Mouse (Mus musculus): ENCODE results near the gene Slc30a10.

Gene Slc30a10

GRCm38 (mm10) chr1:185454575-185454954 is at the start of gene Slc30a10:
TSS of gene Slc30a10 (plus strand) at chr1:185454848.
- no peak for DNase-seq

DNA sequence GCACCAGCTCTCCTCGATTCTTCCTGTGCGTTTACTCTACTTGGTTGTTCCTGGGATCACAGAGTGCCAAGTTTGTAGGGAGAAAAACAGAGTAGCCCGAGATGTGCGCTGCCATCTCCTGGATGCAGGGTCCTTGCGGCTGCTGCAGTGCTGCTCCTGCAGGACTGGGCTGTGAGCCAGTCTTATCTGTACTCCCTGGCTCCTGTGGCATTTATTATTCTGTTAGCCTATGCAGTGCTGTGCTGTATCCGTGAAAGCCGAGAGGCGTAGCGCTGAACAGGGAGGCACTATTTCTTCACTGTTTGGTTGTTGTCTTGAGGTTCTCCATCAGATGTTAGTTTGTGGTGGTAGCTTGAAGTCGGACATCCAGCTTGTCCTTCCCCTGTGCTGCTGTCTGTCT is 48.7 kb upstream of the Slc30a10 start:
- DNase-seq = no peak

GRCm38 (mm10) chr1:185409831-185410230 is 44.8 kb upstream of the Slc30a10 start:
- no peak for DNase-seq

DNA sequence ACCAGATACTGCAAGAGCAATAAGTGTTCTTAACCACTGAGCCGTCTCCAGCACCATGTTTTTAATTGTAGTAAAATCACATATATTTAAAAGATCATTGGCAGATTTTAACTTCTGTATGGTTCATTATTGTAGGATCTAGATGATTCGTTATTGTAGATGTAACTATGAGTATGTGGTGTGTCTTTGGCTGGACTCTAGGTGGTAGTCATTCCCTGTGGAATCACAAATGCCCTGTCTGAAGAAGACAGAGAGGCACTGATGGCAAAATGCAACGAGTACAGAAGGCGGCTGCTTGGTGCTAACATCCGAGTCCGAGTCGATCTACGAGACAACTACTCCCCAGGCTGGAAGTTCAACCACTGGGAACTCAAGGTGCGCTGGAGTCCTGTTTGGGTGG is 36.6 kb upstream of the Slc30a10 start:
- no peak for DNase-seq

GRCm38 (mm10) chr1:185419805-185420204 is 34.8 kb upstream of the Slc30a10 start:
- no peak for DNase-seq

DNA sequence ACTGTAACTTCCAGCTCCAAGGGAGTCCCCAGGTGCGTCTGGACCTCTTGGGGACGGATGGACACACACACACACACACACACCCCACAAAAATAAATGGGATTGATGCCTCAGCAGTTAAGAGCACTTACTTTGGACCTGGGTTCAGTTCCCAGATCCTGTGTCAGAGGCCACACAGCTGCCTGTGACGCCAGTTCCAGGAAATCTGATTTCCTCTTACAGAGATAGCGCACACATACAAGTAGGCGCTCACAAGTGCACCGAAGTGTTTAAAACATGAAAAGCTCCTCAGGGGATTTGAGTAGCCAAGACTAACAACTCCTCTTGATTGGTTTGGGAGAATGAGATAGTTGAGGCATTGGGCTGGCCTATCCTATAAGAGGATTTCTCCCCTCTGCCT is 33.9 kb upstream of the Slc30a10 start:
- DNase-seq = no peak

DNA sequence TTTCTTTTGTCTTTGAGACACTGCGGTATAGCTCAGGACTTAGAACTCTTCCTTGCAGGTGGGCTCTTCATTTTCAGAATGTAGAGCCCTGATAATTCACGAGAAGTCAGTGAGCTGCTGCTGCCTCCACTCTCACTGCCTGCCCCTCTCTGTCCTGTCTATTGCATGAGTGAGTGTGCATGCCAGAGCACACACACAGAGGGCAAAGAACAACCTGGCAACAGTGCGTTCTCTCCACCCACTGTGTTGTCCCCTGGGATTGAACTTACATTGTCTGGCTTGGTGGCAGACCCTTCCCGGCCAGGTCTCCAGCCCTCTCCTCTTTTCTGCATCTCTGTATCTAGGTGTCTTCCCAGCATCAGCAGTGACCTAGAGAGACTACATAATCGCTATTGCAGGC is 28.1 kb upstream of the Slc30a10 start:
- DNase-seq = no peak

DNA sequence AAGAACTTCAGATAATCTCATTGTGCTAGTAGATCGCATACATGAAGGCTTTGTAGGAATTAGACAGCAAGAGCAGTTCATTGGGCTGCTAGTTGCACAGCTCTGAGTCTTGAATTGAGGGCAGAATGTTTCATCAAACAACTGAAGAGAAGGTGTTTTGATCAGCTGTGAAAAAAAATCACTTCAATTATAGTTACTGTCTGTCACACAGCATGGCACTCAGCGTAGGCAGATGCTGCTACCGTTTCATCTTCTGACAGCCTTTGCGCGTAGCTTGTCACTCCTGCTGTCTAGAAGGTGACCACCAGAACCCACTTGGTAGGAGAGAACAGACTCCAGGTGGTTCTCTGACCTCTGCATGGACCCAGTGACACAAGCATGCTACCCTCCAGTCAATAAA is 24.2 kb upstream of the Slc30a10 start:
- DNase-seq = no peak

GRCm38 (mm10) chr1:185431245-185431997 is 23.2 kb upstream of the Slc30a10 start:
- DNase-seq = no peak

DNA sequence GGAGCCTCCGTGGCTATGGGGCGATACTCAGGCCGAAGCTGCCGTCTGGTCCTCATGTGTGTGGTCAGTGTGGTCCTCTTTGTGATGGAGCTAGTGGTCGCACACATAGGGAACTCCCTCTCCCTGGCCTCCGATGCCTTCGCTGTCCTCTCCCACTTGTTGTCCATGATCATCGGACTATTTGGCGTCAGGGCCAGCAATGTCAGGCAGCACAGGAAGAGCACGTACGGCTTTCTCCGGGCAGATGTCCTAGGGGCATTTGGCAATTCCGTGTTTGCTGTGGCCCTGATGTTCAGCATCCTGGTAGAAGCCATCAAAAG is 22.7 kb upstream of the Slc30a10 start:
- no peak for DNase-seq

- DNase-seq = no peak
Measured at GRCm38 (mm10) chr1:185433112-185433511, 21.5 kb upstream of the Slc30a10 start.

- DNase-seq = no peak
Measured at GRCm38 (mm10) chr1:185438841-185439580, 15.6 kb upstream of the Slc30a10 start.

DNA sequence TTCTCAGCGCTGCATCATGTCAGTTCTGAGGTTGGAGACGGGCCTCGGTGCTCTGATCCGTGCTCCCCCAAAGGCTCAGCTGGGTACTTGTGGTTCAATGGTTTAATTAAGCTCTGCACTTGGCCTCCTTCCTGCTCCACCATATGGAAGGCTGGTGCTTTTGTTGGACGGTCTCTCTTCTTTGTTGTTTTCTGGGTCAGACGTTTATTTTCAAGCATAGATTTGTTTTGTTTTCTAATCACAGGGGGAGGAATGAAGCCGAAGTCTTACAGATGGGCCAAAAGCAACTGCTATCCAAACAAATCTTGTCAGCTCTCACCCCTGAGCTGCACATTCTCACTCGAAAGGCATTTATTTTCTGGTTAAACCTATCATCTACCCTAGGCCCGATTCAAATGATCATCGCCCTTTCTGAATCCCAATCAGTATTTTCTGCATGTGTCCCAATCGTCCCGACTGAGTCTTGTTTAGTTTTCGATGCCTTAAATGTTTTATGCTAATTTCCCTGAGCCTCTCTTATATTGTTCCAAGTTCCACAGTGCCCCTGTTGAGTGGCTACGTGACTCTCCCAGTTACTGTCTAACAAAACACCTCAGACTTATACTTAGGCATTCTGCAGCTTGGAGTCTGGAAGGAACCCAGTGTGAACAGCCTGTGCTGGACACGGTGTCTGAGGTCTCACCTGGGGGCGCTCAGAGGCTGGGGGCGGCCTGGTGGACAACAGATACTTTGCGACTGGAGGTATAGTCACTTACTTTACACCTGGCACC is 12.8 kb upstream of the Slc30a10 start:
- DNase-seq = no peak

- no peak for DNase-seq
Measured at GRCm38 (mm10) chr1:185448936-185449335, 5.7 kb upstream of the Slc30a10 start.

- no peak for DNase-seq
Measured at GRCm38 (mm10) chr1:185449727-185450126, 4.9 kb upstream of the Slc30a10 start.

DNA sequence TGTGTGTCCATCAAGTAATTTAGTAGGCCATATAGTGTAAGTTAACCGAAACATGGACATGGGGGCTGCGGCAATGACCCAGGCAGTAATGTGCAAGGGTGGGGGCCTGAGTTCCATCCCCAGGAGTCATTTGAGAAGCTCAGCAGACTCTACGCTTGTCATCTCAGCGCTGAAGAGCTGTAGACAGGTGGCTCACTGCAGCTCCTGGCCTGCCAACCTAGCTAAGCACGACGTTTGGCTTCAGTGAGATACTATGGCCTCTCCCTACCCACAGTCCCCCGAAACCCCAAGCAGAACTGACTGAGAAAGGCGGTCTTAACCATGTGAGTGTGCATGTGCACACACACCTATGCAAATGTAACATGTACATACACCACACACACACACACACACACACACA is 3.6 kb upstream of the Slc30a10 start:
- DNase-seq = no peak

DNA sequence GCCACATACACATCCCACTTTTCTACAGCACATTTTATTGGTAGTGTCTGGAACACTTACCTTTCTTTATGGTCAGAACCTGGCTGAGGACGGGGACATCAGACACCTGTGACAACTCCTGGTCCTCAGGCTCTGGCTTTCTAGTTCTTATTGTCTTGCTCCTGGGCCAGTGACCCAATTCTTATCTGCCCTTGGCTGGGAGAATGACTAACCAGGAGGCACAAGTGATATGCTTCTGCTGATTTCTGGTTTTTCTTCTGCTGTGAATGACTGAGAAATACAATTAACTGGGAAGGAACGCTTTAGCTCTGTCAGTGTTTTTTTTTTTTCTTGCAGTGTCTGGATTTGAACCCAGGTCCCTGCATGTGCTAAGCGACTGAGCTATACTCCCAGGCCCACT is 3.2 kb upstream of the Slc30a10 start:
- no peak for DNase-seq

GRCm38 (mm10) chr1:185452461-185452860 is 2.2 kb upstream of the Slc30a10 start:
- DNase-seq = no peak

DNA sequence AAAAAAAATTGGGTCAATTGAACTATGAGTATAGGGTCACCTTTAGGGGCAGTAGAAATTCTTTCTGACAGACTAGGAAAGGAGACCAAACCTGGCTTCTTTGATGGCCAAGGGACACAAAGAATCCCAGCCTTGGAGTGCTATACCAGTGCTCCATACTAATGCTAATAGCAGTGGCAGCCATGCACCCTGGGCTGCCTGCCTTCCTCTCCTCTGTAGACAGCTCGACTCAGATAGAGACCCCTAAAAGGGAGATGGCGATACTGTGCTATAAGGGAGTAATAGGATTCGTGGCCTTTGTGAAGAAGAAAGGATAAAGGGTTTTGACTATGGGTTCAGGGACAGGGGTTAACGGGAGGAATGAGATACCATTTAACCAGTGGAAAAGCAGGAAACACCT is 504 bp upstream of the Slc30a10 start:
- DNase-seq = no peak

DNA sequence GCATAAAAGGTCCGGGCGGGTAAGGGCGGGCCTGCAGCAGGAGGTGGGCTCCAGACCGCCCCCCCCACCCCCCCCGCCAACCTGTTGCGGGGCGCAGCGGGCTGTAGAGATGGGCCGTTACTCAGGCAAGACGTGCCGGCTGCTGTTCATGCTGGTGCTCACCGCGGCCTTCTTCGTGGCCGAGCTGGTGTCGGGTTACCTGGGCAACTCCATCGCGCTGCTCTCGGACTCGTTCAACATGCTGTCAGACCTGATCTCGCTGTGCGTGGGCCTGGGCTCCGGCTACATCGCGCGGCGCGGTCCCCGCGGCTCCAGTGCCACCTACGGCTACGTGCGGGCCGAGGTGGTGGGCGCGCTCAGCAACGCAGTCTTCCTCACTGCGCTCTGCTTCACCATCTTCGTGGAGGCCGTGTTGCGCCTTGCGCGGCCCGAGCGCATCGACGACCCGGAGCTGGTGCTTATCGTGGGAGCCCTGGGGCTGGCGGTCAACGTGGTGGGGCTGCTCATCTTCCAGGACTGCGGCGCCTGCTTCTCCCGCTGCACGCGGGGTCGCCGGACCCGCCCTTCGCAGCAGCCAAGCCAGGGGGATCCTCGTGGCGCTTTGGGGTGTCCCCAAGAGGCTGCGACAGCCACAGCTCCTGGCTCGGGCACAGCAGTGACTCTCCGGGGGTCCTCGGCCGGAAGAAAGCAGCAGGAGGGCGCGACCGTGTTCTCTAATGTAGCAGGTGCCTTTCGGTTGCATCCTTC is 480 bp downstream of the Slc30a10 start:
- no peak for DNase-seq

DNA sequence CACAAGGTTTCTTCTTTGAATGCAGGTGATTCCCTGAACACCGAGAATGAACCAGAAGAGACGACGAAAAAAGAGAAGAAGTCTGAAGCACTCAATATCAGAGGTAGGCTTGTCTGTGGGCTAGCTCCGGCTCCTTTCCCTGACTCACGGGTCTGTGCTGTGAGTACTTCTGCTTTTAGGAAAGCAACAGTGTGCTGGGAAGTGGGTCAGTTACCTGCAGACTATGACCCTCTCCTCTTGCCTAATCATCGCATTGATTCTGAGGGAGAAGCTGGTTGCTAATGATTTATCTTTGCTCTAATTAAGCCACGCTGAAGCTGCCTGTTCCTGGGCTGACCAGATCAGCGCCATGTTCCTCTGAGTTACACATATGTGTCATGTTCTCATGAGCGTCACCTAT is 1.7 kb downstream of the Slc30a10 start:
- DNase-seq = no peak

GRCm38 (mm10) chr1:185460096-185460495 is 5.4 kb downstream of the Slc30a10 start:
- DNase-seq = no peak

DNA sequence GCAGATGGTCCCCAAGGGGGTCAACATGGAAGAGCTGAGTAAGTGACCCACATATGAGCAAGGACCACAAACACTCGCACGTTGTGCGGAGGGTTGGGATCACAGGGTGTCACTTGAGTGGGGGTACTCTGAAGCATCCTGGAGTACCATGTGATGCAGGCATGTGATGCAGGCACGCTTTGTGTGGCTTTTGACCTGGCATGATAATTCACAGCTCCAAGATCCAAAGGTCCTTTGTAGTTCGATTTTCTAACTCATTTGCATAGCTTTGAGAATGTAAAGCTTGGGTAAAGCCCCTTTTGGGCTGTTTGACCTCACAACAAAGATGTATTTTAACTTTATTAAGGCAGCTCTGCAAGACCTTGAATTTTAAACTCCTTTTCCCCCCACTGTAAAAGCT is 8.2 kb downstream of the Slc30a10 start:
- no peak for DNase-seq

Measured in lung, postnatal 14 days (tissue).